Mouse (Mus musculus): ENCODE measurements around the gene Hist1h2ad. TPM values are rescaled to one million over a fixed set of nuclear protein-coding genes. Genes with fewer than 3 reads are reported as not detected.
"Not testable (repeated sequence)": the region's sequence is repeated elsewhere in the genome, so short reads cannot be mapped to it uniquely, and the experiment has no call there.

Hist1h2ad gene
- polyA plus RNA-seq, 1 experiment from 2014 or later: not detected

DNA sequence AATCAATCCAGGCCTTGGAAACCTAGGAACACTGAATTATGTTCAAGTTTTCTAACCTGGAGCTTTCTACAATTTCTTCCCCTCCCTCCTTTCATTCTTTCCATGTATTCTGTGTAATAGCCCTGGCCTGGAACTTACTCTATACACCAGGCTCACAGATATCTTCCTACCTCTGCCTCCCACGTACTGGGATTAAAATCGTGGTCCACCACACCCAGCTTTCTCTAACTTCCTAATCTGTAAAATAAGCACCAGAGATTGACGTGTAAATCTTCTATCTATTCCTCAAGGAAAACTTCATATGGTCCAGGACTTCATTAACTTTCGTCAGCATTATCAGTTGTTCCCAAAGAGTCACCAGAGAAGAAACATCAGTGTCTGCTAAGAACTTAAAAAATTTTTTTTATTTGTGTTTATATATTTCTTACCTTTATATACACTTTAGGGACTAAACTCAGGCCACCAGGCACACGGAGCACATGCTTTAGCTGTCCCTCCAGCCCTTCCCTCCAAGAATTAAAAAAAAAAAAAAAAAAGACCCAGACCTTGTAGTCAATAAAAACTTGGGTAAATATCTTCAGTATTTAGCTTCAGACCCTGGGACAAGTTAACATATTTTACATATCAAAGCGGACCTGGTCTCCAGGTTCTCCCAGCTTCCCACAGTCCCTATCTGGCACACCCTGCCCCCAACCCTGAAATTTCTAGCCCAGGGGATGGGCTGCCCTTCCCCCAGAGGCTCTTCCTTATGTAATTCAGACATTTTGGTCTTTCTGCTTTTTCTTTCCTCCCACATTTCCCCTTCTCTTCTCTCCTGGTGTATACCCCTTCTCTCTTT is 8.3 kb downstream of the Hist1h2ad start:
- peaks cover 36% of the 10 kb centered on the region for H3K4me1 ChIP-seq (replicated peaks; ENCODE audit: control insufficient read depth, insufficient read depth, low read length)
- peak overlapping the region; percentile 70 for H3K9ac ChIP-seq
- 4% methylated on average over 6 of the region's 6 CpGs for WGBS
- peak overlapping the region; percentile 45 for H3K4me3 ChIP-seq (replicated peaks; ENCODE audit: low read length)
- H3K27me3 ChIP-seq (ENCODE audit: control insufficient read depth, insufficient read depth, low read length): no peaks in the 10 kb centered on the region
- H3K4me2 ChIP-seq (replicated peaks): peak overlapping the region; percentile 99
- DNase-seq (ENCODE audit: low spot score) (no peak), ATAC-seq (ENCODE audit: low FRiP score) (no peak)
- H3K27ac ChIP-seq: peak overlapping the region; percentile 82
- no peaks in the 10 kb centered on the region for H3K9me3 ChIP-seq (ENCODE audit: control insufficient read depth, low read length)
- H3K36me3 ChIP-seq (replicated peaks; ENCODE audit: control insufficient read depth, insufficient read depth): no peaks in the 10 kb centered on the region

DNA sequence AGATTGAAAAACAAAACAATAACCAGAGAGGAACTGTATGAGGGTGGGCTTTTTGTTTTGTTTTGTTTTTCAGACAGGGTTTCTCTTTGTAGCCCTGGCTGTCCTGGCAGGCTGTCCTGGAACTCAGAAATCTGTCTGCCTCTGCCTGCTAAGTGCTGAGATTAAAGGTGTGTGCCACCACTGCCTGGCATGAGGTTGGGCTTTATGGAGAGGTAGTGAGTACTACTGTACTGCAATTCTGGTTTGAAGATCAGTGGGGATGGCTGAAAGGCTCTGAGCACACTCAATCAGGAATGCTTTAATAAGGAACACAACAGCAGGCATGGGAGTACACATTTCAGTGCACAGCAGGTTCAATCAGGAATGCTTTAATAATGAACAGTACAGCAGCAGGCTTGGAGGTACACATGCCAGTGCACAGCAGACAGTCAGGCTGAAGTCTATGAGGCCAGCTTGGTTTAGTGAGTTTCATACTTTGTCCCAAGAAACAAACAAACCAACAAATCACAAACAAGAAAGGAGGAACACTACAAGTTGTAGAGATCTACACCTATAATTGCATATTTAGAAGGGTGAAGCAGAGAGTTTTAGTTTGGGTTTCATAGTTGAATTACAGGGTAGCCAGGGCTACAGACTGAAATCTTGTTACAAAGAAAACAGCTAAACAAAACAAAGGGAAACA is 9.3 kb downstream of the Hist1h2ad start:
- Histone ChIP-seq H3K9ac (no peak overlapping the region), H3K36me3 (replicated peaks; ENCODE audit: control insufficient read depth, insufficient read depth) (no peaks in the 10 kb centered on the region), H3K4me2 (replicated peaks) (0 out of 2 replicates have a peak overlapping the region, but pooled peaks have one; percentile 99), H3K9me3 (ENCODE audit: control insufficient read depth, low read length) (no peaks in the 10 kb centered on the region), H3K4me1 (replicated peaks; ENCODE audit: control insufficient read depth, insufficient read depth, low read length) (peaks cover 36% of the 10 kb centered on the region), H3K27me3 (ENCODE audit: control insufficient read depth, insufficient read depth, low read length) (no peaks in the 10 kb centered on the region), H3K4me3 (replicated peaks; ENCODE audit: low read length) (no peak overlapping the region), H3K27ac (no peak overlapping the region)
- no peak for ATAC-seq (ENCODE audit: low FRiP score)
- DNase-seq (ENCODE audit: low spot score): no peak

DNA sequence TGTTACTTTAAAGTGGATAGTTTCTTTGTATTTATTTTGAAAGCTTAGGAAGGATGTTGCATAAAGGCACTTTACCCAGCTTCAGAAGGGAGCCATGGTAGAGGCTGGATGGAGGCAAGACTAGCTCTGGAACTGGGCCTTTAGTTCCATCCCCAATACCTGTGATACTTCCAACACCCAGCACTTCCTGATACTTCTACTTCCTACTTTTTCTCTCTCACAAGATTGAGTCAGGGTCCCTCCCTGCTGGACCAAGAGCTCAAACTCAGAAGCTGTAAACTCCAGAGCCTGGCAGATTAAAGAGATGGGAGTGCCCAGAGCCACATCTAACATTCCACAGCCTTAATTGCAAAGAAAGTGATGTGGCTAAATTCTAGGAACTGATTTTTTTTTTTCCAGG is 10.2 kb downstream of the Hist1h2ad start:
- Histone ChIP-seq H3K4me2 (replicated peaks) (peak overlapping the region; percentile 95), H3K27ac (peak overlapping the region; percentile 95), H3K27me3 (ENCODE audit: control insufficient read depth, insufficient read depth, low read length) (no peaks in the 10 kb centered on the region), H3K4me3 (replicated peaks; ENCODE audit: low read length) (peak overlapping the region; percentile 47), H3K36me3 (replicated peaks; ENCODE audit: control insufficient read depth, insufficient read depth) (no peaks in the 10 kb centered on the region), H3K4me1 (replicated peaks; ENCODE audit: control insufficient read depth, insufficient read depth, low read length) (peaks cover 36% of the 10 kb centered on the region), H3K9ac (peak overlapping the region; percentile 82), H3K9me3 (ENCODE audit: control insufficient read depth, low read length) (no peaks in the 10 kb centered on the region)
- DNase-seq (ENCODE audit: low spot score) (no peak), ATAC-seq (ENCODE audit: low FRiP score) (no peak)

DNA sequence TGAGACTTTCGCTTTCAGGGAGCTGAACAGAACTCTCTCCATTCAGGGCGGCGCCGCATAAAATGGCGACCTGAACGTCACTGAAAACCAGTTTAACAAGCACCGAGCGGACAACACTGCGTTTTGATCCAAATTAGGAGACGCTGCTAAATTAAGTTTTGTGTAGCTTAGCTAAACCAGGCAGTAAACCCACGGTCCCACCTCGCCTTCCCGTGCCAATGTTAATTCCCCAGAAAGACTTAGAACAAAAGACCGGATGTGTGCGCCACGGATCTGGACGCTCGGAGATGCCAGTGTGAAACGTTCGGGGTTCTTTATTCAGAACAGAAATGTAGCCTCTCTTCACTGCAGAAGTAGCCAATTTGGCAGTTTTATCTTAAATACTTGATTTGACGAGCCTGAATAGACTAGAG is 10.9 kb downstream of the Hist1h2ad start:
- DNase-seq (ENCODE audit: low spot score) (peak; percentile 76), ATAC-seq (ENCODE audit: low FRiP score) (no peak)
- WGBS: under 1% methylated on average over 21 of the region's 21 CpGs

DNA sequence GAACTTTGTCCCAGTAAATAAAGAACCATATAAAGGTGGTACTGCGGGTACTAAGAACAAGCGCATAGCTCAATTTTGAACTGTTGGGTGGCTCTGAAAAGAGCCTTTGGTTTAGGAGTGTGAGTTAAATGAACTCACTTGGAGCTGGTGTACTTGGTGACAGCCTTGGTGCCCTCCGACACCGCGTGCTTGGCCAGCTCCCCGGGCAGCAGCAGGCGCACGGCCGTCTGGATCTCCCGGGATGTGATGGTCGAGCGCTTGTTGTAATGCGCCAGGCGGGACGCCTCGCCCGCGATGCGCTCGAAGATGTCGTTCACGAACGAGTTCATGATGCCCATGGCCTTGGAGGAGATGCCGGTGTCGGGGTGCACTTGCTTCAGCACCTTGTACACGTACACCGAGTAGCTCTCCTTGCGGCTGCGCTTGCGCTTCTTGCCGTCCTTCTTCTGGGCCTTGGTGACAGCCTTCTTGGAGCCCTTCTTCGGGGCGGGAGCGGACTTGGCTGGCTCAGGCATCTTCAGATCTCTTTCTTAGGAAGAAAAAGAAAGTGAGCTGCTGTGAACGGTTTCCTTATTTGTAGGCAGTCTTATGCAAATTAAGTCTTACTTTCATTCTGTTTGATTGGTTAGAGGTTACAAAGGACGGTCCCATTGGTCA is 11.4 kb downstream of the Hist1h2ad start:
- not testable (repeated sequence) for H3K9me3 ChIP-seq (ENCODE audit: control insufficient read depth, low read length); H3K27me3 ChIP-seq (ENCODE audit: control insufficient read depth, insufficient read depth, low read length); H3K36me3 ChIP-seq (replicated peaks; ENCODE audit: control insufficient read depth, insufficient read depth)
- Histone ChIP-seq H3K4me2 (replicated peaks) (peak overlapping the region; percentile 95), H3K4me1 (replicated peaks; ENCODE audit: control insufficient read depth, insufficient read depth, low read length) (peaks cover 36% of the 10 kb centered on the region), H3K27ac (peak overlapping the region; percentile 95), H3K4me3 (replicated peaks; ENCODE audit: low read length) (peak overlapping the region; percentile 47), H3K9ac (peak overlapping the region; percentile 82)
- ATAC-seq (ENCODE audit: low FRiP score) (peak; percentile 91), DNase-seq (ENCODE audit: low spot score) (peak; percentile 91)
- WGBS: under 1% methylated on average over 28 of the region's 36 CpGs

More for the DNA sequence above, 10.9 kb downstream of the Hist1h2ad start:
- Histone ChIP-seq H3K27me3 (ENCODE audit: control insufficient read depth, insufficient read depth, low read length) (no peaks in the 10 kb centered on the region), H3K4me3 (replicated peaks; ENCODE audit: low read length) (peak overlapping the region; percentile 47), H3K4me1 (replicated peaks; ENCODE audit: control insufficient read depth, insufficient read depth, low read length) (peaks cover 36% of the 10 kb centered on the region), H3K36me3 (replicated peaks; ENCODE audit: control insufficient read depth, insufficient read depth) (no peaks in the 10 kb centered on the region), H3K9ac (peak overlapping the region; percentile 82), H3K9me3 (ENCODE audit: control insufficient read depth, low read length) (no peaks in the 10 kb centered on the region), H3K4me2 (replicated peaks) (peak overlapping the region; percentile 95), H3K27ac (peak overlapping the region; percentile 95)

DNA sequence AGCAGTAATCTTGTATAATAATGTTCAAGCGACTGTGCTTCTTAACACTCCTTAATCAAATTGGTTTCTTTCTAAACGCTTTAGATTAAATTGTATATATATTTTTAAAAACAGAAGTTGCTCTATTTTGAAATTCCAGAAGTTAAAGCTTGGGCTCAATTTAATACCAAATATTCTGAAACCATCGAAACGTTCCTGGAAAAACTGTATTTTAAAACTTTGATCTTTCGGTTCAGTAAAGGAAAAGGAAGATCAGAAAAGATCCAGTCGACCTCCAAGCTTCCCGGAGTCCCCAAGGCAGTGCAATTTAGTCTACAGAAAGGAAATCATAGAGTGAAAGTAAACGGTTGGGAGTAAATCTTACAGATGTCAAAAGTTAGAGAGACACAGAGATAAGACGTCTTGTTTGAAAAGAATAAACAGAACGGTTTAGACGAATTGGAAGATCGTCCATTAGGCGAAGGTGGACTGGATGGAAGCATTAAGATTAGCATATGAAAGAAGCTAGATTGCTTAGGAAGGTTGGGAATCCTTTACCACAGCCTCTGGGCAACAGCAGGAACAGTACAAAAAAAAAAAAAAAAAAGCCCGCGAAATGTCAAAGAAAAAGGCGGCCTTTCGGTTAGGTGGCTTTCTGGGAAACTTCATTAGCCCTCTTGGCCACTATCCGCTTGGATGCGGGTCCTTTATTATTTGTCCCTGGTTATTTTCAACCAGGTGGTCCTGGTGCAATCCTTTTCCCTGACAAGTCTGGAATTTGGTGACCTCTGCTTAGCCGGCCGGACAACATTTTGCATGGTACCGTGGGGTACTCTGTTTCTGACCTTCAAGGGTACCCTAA is 12.1 kb downstream of the Hist1h2ad start:
- Histone ChIP-seq H3K4me1 (replicated peaks; ENCODE audit: control insufficient read depth, insufficient read depth, low read length) (peaks cover 36% of the 10 kb centered on the region), H3K4me3 (replicated peaks; ENCODE audit: low read length) (peak overlapping the region; percentile 47), H3K27ac (peak overlapping the region; percentile 95), H3K9ac (peak overlapping the region; percentile 52), H3K36me3 (replicated peaks; ENCODE audit: control insufficient read depth, insufficient read depth) (no peaks in the 10 kb centered on the region), H3K27me3 (ENCODE audit: control insufficient read depth, insufficient read depth, low read length) (no peaks in the 10 kb centered on the region), H3K9me3 (ENCODE audit: control insufficient read depth, low read length) (no peaks in the 10 kb centered on the region), H3K4me2 (replicated peaks) (peak overlapping the region; percentile 95)
- ATAC-seq (ENCODE audit: low FRiP score) (no peak), DNase-seq (ENCODE audit: low spot score) (no peak)
- WGBS: 1% methylated on average over 22 of the region's 22 CpGs

DNA sequence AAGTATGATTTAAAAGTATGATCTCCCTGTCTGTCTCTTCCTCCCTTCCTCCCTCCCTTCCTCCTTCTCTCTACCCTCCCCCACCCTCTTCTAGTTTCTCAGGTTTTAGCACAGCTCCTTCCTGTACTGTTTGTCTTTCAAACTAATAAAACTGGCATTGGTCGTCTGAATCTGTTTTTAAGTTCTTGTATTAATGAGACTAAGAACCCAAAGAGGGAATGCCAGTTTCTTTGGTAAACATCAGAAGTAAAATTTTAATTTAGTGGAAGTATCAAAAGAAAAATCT is 12.7 kb downstream of the Hist1h2ad start:
- Histone ChIP-seq H3K4me3 (replicated peaks; ENCODE audit: low read length) (0 out of 2 replicates have a peak overlapping the region, but pooled peaks have one; percentile 47), H3K4me1 (replicated peaks; ENCODE audit: control insufficient read depth, insufficient read depth, low read length) (peaks cover 34% of the 10 kb centered on the region), H3K9me3 (ENCODE audit: control insufficient read depth, low read length) (no peaks in the 10 kb centered on the region), H3K27ac (0 out of 2 replicates have a peak overlapping the region, but pooled peaks have one; percentile 81), H3K27me3 (ENCODE audit: control insufficient read depth, insufficient read depth, low read length) (no peaks in the 10 kb centered on the region), H3K4me2 (replicated peaks) (peak overlapping the region; percentile 95), H3K36me3 (replicated peaks; ENCODE audit: control insufficient read depth, insufficient read depth) (no peaks in the 10 kb centered on the region), H3K9ac (peak overlapping the region; percentile 52)
- no peak for DNase-seq (ENCODE audit: low spot score)
- 9% methylated on average over 1 of the region's 1 CpGs for WGBS
- ATAC-seq (ENCODE audit: low FRiP score): no peak

DNA sequence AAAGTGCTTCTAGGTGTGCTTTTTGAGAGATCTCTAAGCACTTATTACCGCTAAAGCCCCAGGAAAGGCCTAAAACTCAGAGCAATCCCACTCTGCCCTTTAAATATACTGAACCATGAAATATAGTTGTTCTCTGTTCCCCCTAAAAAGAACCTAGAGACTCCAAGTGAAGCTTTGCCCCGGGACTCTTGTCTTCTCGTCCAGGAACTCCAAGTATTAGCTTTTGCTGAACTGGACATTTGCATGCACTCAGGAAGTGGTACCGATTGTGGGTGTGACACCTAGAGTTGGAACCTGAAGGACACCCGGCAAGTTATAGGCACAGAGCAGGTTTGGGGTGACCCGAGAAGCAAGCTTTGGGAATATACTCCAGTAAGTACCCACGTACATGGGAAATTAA is 17.0 kb downstream of the Hist1h2ad start:
- no peak for DNase-seq (ENCODE audit: low spot score)
- WGBS: 94% methylated on average over 7 of the region's 7 CpGs
- H3K9me3 ChIP-seq (ENCODE audit: control insufficient read depth, low read length): no peaks in the 10 kb centered on the region
- no peak overlapping the region for H3K27ac ChIP-seq
- no peak overlapping the region for H3K4me3 ChIP-seq (replicated peaks; ENCODE audit: low read length)
- no peak for ATAC-seq (ENCODE audit: low FRiP score)
- H3K36me3 ChIP-seq (replicated peaks; ENCODE audit: control insufficient read depth, insufficient read depth): no peaks in the 10 kb centered on the region
- H3K9ac ChIP-seq: no peak overlapping the region
- H3K4me1 ChIP-seq (replicated peaks; ENCODE audit: control insufficient read depth, insufficient read depth, low read length): peaks cover 10% of the 10 kb centered on the region
- H3K27me3 ChIP-seq (ENCODE audit: control insufficient read depth, insufficient read depth, low read length): no peaks in the 10 kb centered on the region
- no peak overlapping the region for H3K4me2 ChIP-seq (replicated peaks)
